Mouse (Mus musculus) heart, embryonic 16.5 days (tissue): ENCODE data around the gene Gm10142. TPM values are rescaled to one million over a fixed set of nuclear protein-coding genes. Genes with fewer than 3 reads are reported as not detected.
A peak's percentile ranks its signal among the peaks of the same experiment; 100 is the strongest.
"Not testable (repeated sequence)": the region's sequence is repeated elsewhere in the genome, so short reads cannot be mapped to it uniquely, and the experiment has no call there.

Experiments
- ATAC-seq: fragments of 200-750 bp; cut with Nextera tagmentation; replicated peaks from 2 replicates; pipeline ENCODE4 v1.8.0; 2017; ENCODE audit warnings: moderate number of reproducible peaks; ENCODE audit not compliant: insufficient read depth, low FRiP score; ENCODE audit errors: extremely low read depth
- H3K27ac ChIP-seq: fragments of 300-500 bp; sonication (generic); 2 replicates; pipeline ENCODE4 v1.5.1; 2014; ENCODE audit warnings: mild to moderate bottlenecking, low read length, control low read depth, moderate library complexity
- H3K27me3 ChIP-seq: fragments of 300-500 bp; sonication (generic); 2 replicates; pipeline ENCODE4 v1.6.1; 2014; ENCODE audit warnings: low read length, mixed read lengths; ENCODE audit not compliant: control insufficient read depth, insufficient read depth
- H3K36me3 ChIP-seq: fragments of 300-500 bp; sonication (generic); 2 replicates; pipeline ENCODE4 v1.6.1; 2014; ENCODE audit not compliant: control insufficient read depth, insufficient read depth
- H3K4me1 ChIP-seq: fragments of 300-500 bp; sonication (generic); 2 replicates; pipeline ENCODE4 v1.6.1; 2014; ENCODE audit warnings: low read length, mixed read lengths; ENCODE audit not compliant: control insufficient read depth, insufficient read depth
- H3K4me2 ChIP-seq: fragments of 300-500 bp; sonication (generic); 2 replicates; pipeline ENCODE4 v1.6.1; 2014; ENCODE audit warnings: low read depth, mild to moderate bottlenecking, control low read depth, low read length
- H3K4me3 ChIP-seq: fragments of 300-500 bp; sonication (generic); 2 replicates; pipeline ENCODE4 v1.5.1; 2014; ENCODE audit warnings: mild to moderate bottlenecking, control low read depth, low read length
- H3K9ac ChIP-seq: fragments of 300-500 bp; sonication (generic); 2 replicates; pipeline ENCODE4 v1.6.1; 2014; ENCODE audit warnings: low read length, control low read depth
- H3K9me3 ChIP-seq: fragments of 300-500 bp; sonication (generic); replicated peaks from 2 replicates; pipeline ENCODE4 v1.6.1; 2016; ENCODE audit warnings: low read length; ENCODE audit not compliant: control insufficient read depth
- WGBS: fragments of 180-500 bp; shearing (Covaris S2); extraction: QIAGEN DNeasy Blood & Tissue Kit; methylation state at CpG from one replicate; pipeline ENCODE4 v1.1.7; 2014; 5-methylcytosine and 5-hydroxymethylcytosine counted together
- polyA plus RNA-seq: library from polyadenylated mRNA; unstranded; fragments of >200 nt; fragmentation: Nextera tagmentation; extraction: Ambion mirVana; gene quantifications from 2 replicates; pipeline ENCODE4 v1.2.1, GENCODE M21; 2015

Gm10142 gene
- polyA plus RNA-seq, 1 experiment from 2014 or later: not detected

DNA sequence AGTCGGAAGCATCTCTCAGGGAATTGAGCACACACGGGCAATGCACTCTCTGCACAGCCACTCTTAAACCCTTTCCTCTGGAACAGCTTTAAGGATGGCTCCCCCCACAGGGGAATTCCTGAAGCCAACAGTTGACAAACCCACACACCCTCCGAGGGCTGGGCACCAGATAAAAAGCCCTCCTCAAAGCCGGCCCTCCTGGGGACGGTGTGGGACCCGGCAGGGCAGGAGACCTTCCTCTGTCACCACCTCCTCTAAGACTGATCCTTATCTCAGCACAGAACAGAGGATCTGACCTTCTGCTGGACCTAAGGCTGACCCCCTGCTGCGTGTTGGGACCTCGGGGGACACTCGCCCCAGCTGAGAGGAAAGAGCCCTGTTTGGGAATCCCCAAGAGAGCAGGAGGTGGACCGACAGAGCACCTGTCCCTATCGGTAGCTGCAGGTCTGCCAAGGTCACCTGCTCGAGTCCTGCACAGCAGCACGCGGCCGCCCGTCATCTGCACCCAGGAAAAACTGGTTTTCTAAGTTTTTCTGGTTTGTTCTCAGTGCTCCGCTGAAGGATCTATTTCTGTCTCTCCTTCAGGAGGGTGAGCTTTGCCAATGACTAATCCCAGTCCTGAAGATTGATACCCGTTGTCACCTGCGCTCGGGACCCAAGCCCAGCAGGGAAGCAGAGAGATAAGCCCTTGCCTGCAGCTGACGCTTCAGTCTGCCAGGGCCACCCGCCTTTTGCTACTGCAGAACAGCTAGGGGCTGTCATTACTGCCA is 29.5 kb upstream of the Gm10142 start, which contains the start of gene Tspear:
Gene Tspear (plus strand): TSS at position 675 of the 770 bp plus-strand sequence.
- peaks cover 51% of the 10 kb centered on the region for H3K27me3 ChIP-seq
- H3K4me1 ChIP-seq: peaks cover 9% of the 10 kb centered on the region
- peak; percentile 23; the same call in 1 of the 2 replicates for ATAC-seq
- H3K4me3 ChIP-seq: peak within 1 kb of the TSS; percentile 9
- H3K9me3 ChIP-seq: no peaks in the 10 kb centered on the region
- H3K36me3 ChIP-seq: no peaks in the 10 kb centered on the region
- 4% methylated on average over 22 of the region's 22 CpGs for WGBS
- H3K4me2 ChIP-seq: peak within 1 kb of the TSS; percentile 22
- no peak within 1 kb of the TSS for H3K9ac ChIP-seq
- H3K27ac ChIP-seq: no peak within 1 kb of the TSS

DNA sequence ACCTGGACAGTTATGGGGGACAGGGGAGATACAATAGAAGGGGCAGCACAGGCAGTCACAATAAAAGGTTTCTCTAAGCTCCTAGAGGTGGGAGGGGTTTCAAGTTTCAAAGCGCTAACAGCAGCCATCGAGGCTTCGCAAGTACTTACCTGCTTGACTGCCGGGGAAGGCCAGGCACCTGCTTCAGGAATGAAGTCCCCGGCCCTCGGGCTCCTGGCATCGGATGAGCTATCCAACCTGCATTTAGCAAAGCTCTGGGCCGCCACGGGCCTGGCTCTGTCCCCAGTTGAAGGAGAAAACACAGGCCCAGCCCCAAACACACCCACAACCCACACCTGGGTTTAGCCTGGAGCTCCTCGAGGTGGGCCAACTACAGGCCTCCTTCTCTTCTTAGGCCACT is 28.6 kb upstream of the Gm10142 start:
- H3K27ac ChIP-seq: no peak overlapping the region
- no peak overlapping the region for H3K4me3 ChIP-seq
- peaks cover 9% of the 10 kb centered on the region for H3K4me1 ChIP-seq
- ATAC-seq: no peak
- no peaks in the 10 kb centered on the region for H3K9me3 ChIP-seq
- H3K4me2 ChIP-seq: no peak overlapping the region
- 30% methylated on average over 10 of the region's 10 CpGs for WGBS
- no peak overlapping the region for H3K9ac ChIP-seq
- H3K36me3 ChIP-seq: no peaks in the 10 kb centered on the region
- H3K27me3 ChIP-seq: peaks cover 51% of the 10 kb centered on the region

DNA sequence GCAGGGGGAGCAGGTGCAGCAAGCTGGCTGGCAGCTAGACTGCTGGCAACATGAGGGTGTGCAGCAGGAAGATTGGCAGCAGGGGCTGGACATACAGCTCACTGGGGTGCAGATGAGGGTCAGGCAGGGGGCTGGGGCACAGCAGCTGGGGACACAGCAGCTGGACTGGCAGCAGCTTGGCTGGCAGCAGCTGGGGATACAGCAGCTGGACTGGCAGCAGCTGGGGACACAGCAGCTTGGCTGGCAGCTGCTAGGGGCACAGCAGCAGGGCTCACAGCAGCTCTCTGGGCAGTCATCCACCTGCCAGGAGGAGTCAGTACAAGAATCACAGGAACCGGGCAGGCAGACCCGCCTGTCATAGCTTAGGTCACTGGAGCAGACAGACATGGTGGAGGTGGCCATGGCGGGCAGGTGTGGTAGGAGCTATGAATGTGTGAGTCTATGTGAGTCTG is 25.2 kb upstream of the Gm10142 start, which contains the start of gene Gm19402:
Gene Gm19402 (minus strand): TSS at position 402 of the 452 bp plus-strand sequence.
- not testable (repeated sequence) for H3K4me1 ChIP-seq, H3K4me3 ChIP-seq, H3K36me3 ChIP-seq, H3K9me3 ChIP-seq, H3K27ac ChIP-seq, H3K9ac ChIP-seq, H3K4me2 ChIP-seq, ATAC-seq
- 80% methylated on average over 3 of the region's 3 CpGs for WGBS
- H3K27me3 ChIP-seq: peaks cover 33% of the 10 kb centered on the region

DNA sequence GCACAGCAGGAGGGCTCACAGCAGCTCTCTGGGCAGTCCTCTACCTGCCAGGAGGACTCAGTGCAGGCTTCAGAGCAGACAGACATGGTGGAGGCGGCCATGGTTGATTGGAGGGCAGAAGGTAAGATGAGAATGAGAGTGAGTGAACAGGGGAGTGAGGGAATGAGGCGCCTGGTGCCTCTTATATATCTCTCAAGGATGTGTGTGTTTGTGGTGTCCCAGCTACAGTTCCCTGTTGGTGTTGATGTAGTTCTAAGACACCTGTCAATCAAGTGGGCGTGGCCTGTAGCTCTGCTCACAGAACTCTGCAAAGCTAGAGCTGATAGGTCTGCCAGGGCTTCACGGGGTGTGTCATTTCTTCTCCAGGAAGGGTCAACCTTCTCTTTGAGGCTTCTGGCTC is 18.5 kb upstream of the Gm10142 start, which contains the start of gene Gm9508:
Gene Gm9508 (minus strand): TSS at position 101 of the 400 bp plus-strand sequence.
- H3K9ac ChIP-seq: no peak within 1 kb of the TSS
- peaks cover 4% of the 10 kb centered on the region; the same call in 1 of the 2 replicates for H3K9me3 ChIP-seq
- H3K4me1 ChIP-seq: no peaks in the 10 kb centered on the region
- WGBS: 42% methylated on average over 4 of the region's 4 CpGs
- no peak within 1 kb of the TSS for H3K27ac ChIP-seq
- no peaks in the 10 kb centered on the region for H3K36me3 ChIP-seq
- H3K27me3 ChIP-seq: no peaks in the 10 kb centered on the region
- no peak for ATAC-seq
- no peak within 1 kb of the TSS for H3K4me3 ChIP-seq
- H3K4me2 ChIP-seq: no peak within 1 kb of the TSS

DNA sequence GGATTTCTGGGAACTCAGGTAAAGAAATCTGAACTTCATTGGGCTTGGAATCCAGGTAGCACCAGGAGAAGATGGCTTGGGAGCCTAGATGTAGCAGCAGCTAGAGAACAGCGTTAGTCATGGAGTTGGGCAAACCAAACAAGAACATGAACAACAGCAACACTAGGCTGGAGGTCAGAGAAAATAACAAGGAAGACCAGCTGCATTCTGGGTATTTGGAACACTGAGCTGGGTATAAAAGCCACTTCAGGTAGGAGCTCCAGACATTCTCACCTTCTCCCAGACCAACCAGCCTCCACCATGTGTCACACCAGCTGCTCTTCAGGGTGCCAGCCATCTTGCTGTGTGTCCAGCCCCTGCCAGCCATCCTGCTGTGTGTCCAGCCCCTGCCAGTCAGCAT is 9.3 kb upstream of the Gm10142 start, which contains the start of gene Gm10272:
Gene Gm10272 (plus strand): TSS at position 301 of the 400 bp plus-strand sequence.
- no peak within 1 kb of the TSS for H3K9ac ChIP-seq
- H3K36me3 ChIP-seq: no peaks in the 10 kb centered on the region
- peaks cover 9% of the 10 kb centered on the region for H3K9me3 ChIP-seq
- WGBS: 89% methylated on average over 1 of the region's 1 CpGs
- no peaks in the 10 kb centered on the region for H3K4me1 ChIP-seq
- H3K27ac ChIP-seq: no peak within 1 kb of the TSS
- H3K4me2 ChIP-seq: no peak within 1 kb of the TSS
- ATAC-seq: no peak
- no peak within 1 kb of the TSS for H3K4me3 ChIP-seq
- H3K27me3 ChIP-seq: no peaks in the 10 kb centered on the region

DNA sequence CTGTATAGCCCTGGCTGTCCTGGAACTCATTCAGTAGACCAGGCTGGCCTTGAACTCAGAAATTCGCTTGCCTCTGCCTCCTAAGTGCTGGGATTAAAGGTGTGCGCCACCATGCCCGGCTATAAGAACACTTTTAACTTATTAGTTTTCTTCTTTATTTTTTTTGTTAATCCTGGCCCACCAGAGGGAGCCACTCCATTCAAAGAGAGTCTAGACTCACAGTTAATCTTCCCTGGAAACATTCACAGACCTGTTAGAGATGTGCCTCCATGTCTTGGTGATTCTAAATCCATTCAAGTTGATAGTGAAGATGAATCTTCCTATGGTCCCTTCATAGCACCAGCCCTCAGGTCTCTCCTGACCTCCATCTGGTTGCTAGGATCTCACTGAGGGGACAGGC is 5.8 kb upstream of the Gm10142 start:
- H3K4me2 ChIP-seq: no peak overlapping the region
- H3K4me3 ChIP-seq: no peak overlapping the region
- H3K4me1 ChIP-seq: no peaks in the 10 kb centered on the region
- no peak for ATAC-seq
- 77% methylated on average over 3 of the region's 3 CpGs for WGBS
- H3K27me3 ChIP-seq: no peaks in the 10 kb centered on the region
- peaks cover 14% of the 10 kb centered on the region for H3K9me3 ChIP-seq
- no peak overlapping the region for H3K9ac ChIP-seq
- no peaks in the 10 kb centered on the region for H3K36me3 ChIP-seq
- H3K27ac ChIP-seq: no peak overlapping the region

DNA sequence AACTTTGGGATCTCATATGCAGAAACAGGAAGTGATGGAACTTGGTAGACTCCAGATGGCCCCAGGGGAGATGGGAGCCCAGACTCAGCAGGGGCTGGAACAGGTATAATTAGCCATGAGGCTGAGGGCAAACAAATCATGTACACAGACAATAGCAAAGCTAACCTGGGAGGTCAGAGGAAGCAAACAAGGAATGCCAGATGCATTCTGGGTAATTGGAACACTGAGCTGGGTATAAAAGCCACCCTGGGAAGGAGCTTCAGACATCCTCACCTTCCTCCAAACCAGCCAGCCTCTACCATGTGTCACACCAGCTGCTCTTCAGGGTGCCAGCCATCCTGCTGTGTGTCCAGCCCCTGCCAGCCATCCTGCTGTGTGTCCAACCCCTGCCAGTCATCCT is 4.5 kb upstream of the Gm10142 start, which contains the start of gene Gm10024:
Gene Gm10024 (plus strand): TSS at position 301 of the 400 bp plus-strand sequence.
- ATAC-seq, H3K36me3 ChIP-seq, H3K27me3 ChIP-seq, H3K4me1 ChIP-seq, H3K4me3 ChIP-seq, H3K4me2 ChIP-seq, H3K9ac ChIP-seq, H3K27ac ChIP-seq: not testable (repeated sequence)
- peaks cover 12% of the 10 kb centered on the region for H3K9me3 ChIP-seq

DNA sequence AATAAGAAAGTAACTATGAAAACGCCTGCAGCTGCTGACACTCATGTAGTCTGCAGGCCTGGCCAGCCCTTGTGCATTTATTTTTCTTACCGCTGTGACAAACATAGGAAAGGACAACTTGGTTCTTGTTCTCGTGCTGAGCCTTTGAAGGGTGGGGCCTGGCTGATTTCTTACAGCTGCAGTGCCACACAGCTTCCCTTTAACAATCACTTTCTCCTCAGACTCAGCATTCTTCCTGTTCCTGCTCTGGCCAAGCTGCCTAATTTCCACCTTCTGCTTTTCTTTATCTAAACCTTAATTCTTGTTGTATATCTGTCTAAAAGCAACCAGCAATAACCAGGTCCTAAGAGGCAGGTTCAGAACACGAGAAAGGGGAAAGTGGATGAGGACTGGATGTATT is 1.9 kb upstream of the Gm10142 start:
- Histone ChIP-seq H3K9me3 (peaks cover 8% of the 10 kb centered on the region; the same call in 1 of the 2 replicates), H3K27ac (no peak overlapping the region), H3K36me3 (no peaks in the 10 kb centered on the region), H3K4me1 (no peaks in the 10 kb centered on the region), H3K4me2 (no peak overlapping the region), H3K27me3 (no peaks in the 10 kb centered on the region), H3K9ac (no peak overlapping the region), H3K4me3 (no peak overlapping the region)
- ATAC-seq: no peak
- 51% methylated on average over 4 of the region's 4 CpGs for WGBS

DNA sequence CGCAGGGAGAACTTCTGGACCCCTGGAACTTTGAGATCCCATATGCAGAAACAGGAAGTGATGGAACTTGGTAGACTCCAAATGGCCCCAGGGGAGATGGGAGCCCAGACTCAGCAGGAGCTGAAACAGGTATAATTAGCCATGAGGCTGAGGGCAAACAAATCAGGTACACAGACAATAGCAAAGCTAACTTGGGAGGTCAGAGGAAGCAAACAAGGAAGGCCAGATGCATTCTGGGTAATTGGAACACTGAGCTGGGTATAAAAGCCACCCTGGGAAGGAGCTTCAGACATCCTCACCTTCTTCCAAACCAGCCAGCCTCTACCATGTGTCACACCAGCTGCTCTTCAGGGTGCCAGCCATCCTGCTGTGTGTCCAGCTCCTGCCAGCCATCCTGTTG is 4.7 kb downstream of the Gm10142 start, which contains the start of gene Krtap12-1:
Gene Krtap12-1 (plus strand): TSS at position 301 of the 400 bp plus-strand sequence.
- not testable (repeated sequence) for H3K27ac ChIP-seq, H3K36me3 ChIP-seq, H3K4me1 ChIP-seq, H3K27me3 ChIP-seq, ATAC-seq, H3K4me2 ChIP-seq, H3K9me3 ChIP-seq, H3K9ac ChIP-seq, H3K4me3 ChIP-seq
- 65% methylated on average over 1 of the region's 1 CpGs for WGBS
